Mouse (Mus musculus): ENCODE data around the gene Cacna2d1. TPM values are rescaled to one million over a fixed set of nuclear protein-coding genes. Genes with fewer than 3 reads are reported as not detected.

Cacna2d1 gene
- polyA plus RNA-seq, 1 experiment from 2014 or later, result 21.7 TPM

DNA sequence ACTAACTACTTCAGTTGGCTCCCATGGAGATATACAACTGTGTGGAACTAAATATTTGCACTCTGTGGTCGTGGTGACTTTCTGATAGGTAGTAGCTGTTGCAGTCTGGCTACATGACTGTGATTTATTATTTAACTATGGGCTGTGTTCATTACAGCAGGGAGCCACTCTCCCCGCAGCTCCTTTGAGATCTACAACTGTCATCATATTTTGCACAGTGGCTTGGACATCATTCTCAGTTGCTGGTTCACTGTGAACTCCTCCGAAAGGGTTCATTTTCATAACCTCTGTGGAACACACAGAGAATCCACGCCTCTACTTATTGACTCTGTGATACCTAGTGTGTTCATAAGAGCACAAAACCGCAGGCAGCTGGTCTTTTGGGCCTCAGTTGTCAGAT is 128.3 kb downstream of the Cacna2d1 start:
- DNase-seq (ENCODE audit: low spot score), result no peak
- Histone ChIP-seq H3K4me3 (ENCODE audit: low read depth, low read length) (no peak overlapping the region), H3K27me3 (replicated peaks; ENCODE audit: control insufficient read depth, insufficient read depth, low read length) (no peaks in the 10 kb centered on the region), H3K4me1 (replicated peaks; ENCODE audit: control insufficient read depth, insufficient read depth, low read length) (no peaks in the 10 kb centered on the region; the same call in 1 of the 2 replicates), H3K9me3 (ENCODE audit: control insufficient read depth, low read length) (no peaks in the 10 kb centered on the region), H3K4me2 (ENCODE audit: low read length) (no peak overlapping the region), H3K36me3 (ENCODE audit: control insufficient read depth, insufficient read depth, low read length) (no peaks in the 10 kb centered on the region), H3K9ac (ENCODE audit: low read length) (no peak overlapping the region), H3K27ac (ENCODE audit: low read depth) (no peak overlapping the region)
- 40% methylated on average over 5 of the region's 5 CpGs for WGBS
- no peak for ATAC-seq (replicated peaks; ENCODE audit: low FRiP score, low TSS enrichment, low read depth)

DNA sequence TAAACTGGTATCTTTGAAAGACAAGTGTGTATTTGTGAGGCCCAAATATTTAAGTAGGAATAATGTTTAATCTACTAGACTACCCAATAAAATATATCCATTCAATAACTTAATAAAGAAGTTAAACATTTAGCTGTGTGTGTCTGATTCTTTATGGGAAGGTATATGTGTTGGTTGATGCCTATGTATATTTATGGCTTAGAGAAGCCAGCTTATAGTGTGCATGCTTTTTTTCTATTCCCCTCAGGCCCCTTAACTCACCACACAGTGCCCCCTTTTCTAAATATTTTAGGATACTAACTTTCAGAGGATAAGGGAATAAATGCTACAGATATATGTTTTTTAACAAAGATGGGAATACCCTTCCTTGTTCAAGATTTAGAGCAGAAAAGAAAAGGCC is 128.8 kb downstream of the Cacna2d1 start:
- Histone ChIP-seq H3K4me2 (ENCODE audit: low read length) (no peak overlapping the region), H3K36me3 (ENCODE audit: control insufficient read depth, insufficient read depth, low read length) (no peaks in the 10 kb centered on the region), H3K27me3 (replicated peaks; ENCODE audit: control insufficient read depth, insufficient read depth, low read length) (no peaks in the 10 kb centered on the region), H3K4me3 (ENCODE audit: low read depth, low read length) (no peak overlapping the region), H3K4me1 (replicated peaks; ENCODE audit: control insufficient read depth, insufficient read depth, low read length) (no peaks in the 10 kb centered on the region; the same call in 1 of the 2 replicates), H3K27ac (ENCODE audit: low read depth) (no peak overlapping the region), H3K9me3 (ENCODE audit: control insufficient read depth, low read length) (no peaks in the 10 kb centered on the region), H3K9ac (ENCODE audit: low read length) (no peak overlapping the region)
- DNase-seq (ENCODE audit: low spot score), result no peak
- no peak for ATAC-seq (replicated peaks; ENCODE audit: low FRiP score, low TSS enrichment, low read depth)

DNA sequence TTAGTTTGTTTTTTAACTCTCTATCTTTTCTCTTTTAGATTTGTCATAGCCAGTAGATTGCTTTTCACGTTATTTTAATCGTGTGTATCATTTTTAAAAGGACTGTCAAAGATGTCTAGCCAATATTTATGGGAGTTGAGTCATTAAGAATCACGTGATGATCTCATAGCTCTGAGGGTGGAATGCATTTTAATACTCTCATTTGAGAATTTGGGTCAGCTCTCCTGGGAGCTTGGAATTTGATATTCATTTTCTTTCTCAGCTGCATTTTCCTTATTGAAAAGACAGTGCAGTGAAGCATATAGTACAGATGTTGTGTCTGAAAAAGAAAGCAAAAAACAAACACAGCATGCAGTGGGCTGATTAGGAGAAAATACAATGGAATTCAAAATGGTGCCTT is 129.5 kb downstream of the Cacna2d1 start:
- DNase-seq (ENCODE audit: low spot score) (no peak), ATAC-seq (replicated peaks; ENCODE audit: low FRiP score, low TSS enrichment, low read depth) (no peak)
- no peaks in the 10 kb centered on the region for H3K36me3 ChIP-seq (ENCODE audit: control insufficient read depth, insufficient read depth, low read length)

DNA sequence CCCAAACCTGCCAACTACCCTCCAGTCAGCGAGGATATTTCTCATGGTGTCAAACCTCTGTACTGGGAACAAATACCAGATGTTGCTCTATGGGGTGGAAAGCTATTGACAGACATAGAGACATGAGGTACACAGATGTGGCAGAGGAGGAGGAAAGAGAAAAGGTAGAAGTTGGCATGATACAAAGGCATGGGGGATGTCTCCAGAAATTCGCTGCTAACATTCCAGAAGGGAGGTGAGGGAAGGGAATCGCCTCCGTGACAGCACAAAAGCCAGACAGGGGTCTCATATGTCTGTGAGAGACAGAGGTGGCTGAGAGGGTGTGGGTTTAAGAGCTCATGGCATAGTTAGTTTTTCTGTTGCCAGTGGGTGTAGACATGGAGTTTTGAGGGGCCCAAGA is 131.3 kb downstream of the Cacna2d1 start:
- no peak overlapping the region for H3K4me3 ChIP-seq (ENCODE audit: low read depth, low read length)
- no peaks in the 10 kb centered on the region for H3K27me3 ChIP-seq (replicated peaks; ENCODE audit: control insufficient read depth, insufficient read depth, low read length)
- 85% methylated on average over 4 of the region's 4 CpGs for WGBS
- H3K27ac ChIP-seq (ENCODE audit: low read depth), result no peak overlapping the region
- no peak for ATAC-seq (replicated peaks; ENCODE audit: low FRiP score, low TSS enrichment, low read depth)
- H3K36me3 ChIP-seq (ENCODE audit: control insufficient read depth, insufficient read depth, low read length), result no peaks in the 10 kb centered on the region
- H3K9ac ChIP-seq (ENCODE audit: low read length), result no peak overlapping the region
- DNase-seq (ENCODE audit: low spot score), result no peak
- no peaks in the 10 kb centered on the region for H3K9me3 ChIP-seq (ENCODE audit: control insufficient read depth, low read length)
- no peaks in the 10 kb centered on the region; the same call in 1 of the 2 replicates for H3K4me1 ChIP-seq (replicated peaks; ENCODE audit: control insufficient read depth, insufficient read depth, low read length)
- no peak overlapping the region for H3K4me2 ChIP-seq (ENCODE audit: low read length)

More for the DNA sequence above, 129.5 kb downstream of the Cacna2d1 start:
- Histone ChIP-seq H3K4me1 (replicated peaks; ENCODE audit: control insufficient read depth, insufficient read depth, low read length) (no peaks in the 10 kb centered on the region; the same call in 1 of the 2 replicates), H3K27ac (ENCODE audit: low read depth) (no peak overlapping the region), H3K4me2 (ENCODE audit: low read length) (no peak overlapping the region), H3K4me3 (ENCODE audit: low read depth, low read length) (no peak overlapping the region), H3K9me3 (ENCODE audit: control insufficient read depth, low read length) (no peaks in the 10 kb centered on the region), H3K27me3 (replicated peaks; ENCODE audit: control insufficient read depth, insufficient read depth, low read length) (no peaks in the 10 kb centered on the region), H3K9ac (ENCODE audit: low read length) (no peak overlapping the region)
- WGBS, result 63% methylated on average over 3 of the region's 3 CpGs

DNA sequence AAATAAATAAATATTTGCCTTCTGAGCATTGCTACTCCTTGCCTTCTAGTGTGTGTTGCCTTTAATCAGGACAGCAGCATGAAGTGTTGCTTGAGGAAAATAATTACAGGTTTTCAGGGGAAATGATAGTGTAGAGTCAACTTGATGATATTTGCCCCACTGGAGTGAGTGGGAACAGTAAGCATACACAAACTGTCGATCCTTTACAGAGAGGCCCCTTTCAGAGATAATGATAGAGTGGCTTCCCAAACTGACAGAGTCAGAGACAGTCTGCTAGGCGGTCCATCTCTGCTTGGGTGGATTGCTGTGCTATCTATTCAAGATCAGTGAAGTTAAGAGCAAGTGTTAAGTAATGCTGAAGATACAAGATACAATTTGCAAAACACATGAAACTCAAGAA is 147.8 kb downstream of the Cacna2d1 start:
- DNase-seq (ENCODE audit: low spot score) (no peak), ATAC-seq (replicated peaks; ENCODE audit: low FRiP score, low TSS enrichment, low read depth) (no peak)
- no peaks in the 10 kb centered on the region for H3K27me3 ChIP-seq (replicated peaks; ENCODE audit: control insufficient read depth, insufficient read depth, low read length)
- H3K4me2 ChIP-seq (ENCODE audit: low read length), result no peak overlapping the region
- H3K27ac ChIP-seq (ENCODE audit: low read depth), result no peak overlapping the region
- H3K9ac ChIP-seq (ENCODE audit: low read length), result no peak overlapping the region
- H3K9me3 ChIP-seq (ENCODE audit: control insufficient read depth, low read length), result no peaks in the 10 kb centered on the region
- 69% methylated on average over 2 of the region's 2 CpGs for WGBS
- no peaks in the 10 kb centered on the region for H3K36me3 ChIP-seq (ENCODE audit: control insufficient read depth, insufficient read depth, low read length)
- H3K4me3 ChIP-seq (ENCODE audit: low read depth, low read length), result no peak overlapping the region
- H3K4me1 ChIP-seq (replicated peaks; ENCODE audit: control insufficient read depth, insufficient read depth, low read length), result no peaks in the 10 kb centered on the region

DNA sequence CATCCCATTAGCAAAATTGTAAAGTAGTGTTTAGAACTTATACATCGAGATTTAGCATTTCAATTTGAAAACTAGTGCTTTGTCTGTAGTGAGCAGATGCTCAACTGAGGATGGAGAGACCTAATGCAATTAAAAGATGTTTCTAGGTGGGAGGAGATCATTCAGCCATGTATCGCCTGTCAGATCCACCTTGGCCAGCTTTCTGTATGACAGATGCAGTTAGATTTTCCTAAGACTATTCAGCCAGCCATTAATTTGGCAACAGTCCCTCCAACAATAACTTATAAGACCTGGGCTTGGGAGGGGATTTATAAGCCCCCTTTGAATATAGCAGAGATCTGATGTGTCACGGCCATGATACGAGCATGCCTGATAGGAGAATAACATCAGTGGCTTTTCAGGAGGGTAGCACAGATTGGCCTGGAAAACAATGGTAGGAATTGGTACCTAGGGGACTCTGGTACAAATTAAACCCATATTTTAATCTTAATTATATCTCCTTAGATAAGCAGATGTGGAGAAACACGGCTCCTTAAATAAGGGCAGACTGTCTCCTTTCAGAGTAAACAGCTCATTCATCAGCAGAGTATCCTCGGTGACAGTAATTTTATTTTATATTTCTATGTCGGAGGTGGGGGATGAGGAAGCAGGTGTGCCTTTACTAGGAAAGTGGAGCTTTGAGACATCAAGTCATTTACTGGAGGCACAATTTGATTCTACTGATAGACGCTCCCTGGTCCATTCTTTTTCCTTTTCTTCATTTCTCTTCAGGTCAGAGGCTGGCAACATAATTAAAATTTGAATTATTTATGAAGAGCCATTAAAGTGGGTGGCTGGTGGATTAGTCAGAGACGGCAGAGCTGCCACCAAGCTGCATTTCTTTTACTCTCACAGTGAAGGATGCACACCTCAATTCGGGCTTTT is 152.8 kb downstream of the Cacna2d1 start:
- ATAC-seq (replicated peaks; ENCODE audit: low FRiP score, low TSS enrichment, low read depth), result no peak
- no peaks in the 10 kb centered on the region for H3K27me3 ChIP-seq (replicated peaks; ENCODE audit: control insufficient read depth, insufficient read depth, low read length)
- H3K27ac ChIP-seq (ENCODE audit: low read depth), result no peak overlapping the region
- no peaks in the 10 kb centered on the region for H3K9me3 ChIP-seq (ENCODE audit: control insufficient read depth, low read length)
- WGBS, result 69% methylated on average over 10 of the region's 10 CpGs
- no peaks in the 10 kb centered on the region for H3K4me1 ChIP-seq (replicated peaks; ENCODE audit: control insufficient read depth, insufficient read depth, low read length)
- H3K4me2 ChIP-seq (ENCODE audit: low read length), result no peak overlapping the region
- DNase-seq (ENCODE audit: low spot score), result no peak
- no peak overlapping the region for H3K9ac ChIP-seq (ENCODE audit: low read length)
- H3K36me3 ChIP-seq (ENCODE audit: control insufficient read depth, insufficient read depth, low read length), result no peaks in the 10 kb centered on the region
- H3K4me3 ChIP-seq (ENCODE audit: low read depth, low read length), result no peak overlapping the region

DNA sequence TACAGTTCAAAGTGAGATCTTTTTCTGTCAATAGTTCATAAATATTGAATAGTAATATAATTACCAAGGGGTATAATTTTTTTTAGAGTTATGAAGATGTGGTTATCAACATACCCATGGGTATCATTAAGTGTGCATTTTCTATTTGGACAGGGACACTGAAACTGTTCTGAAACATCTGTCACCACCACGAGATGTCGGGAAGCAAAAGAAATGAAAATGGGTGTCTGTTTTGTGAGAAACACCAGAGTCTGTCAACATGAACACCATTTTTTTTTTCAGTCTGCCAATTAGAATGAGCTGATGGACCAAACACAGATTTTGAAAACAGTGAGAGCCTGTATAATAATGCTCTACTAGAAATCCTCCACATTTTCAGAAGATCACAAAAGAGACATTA is 153.5 kb downstream of the Cacna2d1 start:
- Histone ChIP-seq H3K9me3 (ENCODE audit: control insufficient read depth, low read length) (no peaks in the 10 kb centered on the region), H3K36me3 (ENCODE audit: control insufficient read depth, insufficient read depth, low read length) (no peaks in the 10 kb centered on the region), H3K4me2 (ENCODE audit: low read length) (no peak overlapping the region), H3K4me3 (ENCODE audit: low read depth, low read length) (no peak overlapping the region), H3K27ac (ENCODE audit: low read depth) (no peak overlapping the region), H3K27me3 (replicated peaks; ENCODE audit: control insufficient read depth, insufficient read depth, low read length) (no peaks in the 10 kb centered on the region), H3K9ac (ENCODE audit: low read length) (no peak overlapping the region), H3K4me1 (replicated peaks; ENCODE audit: control insufficient read depth, insufficient read depth, low read length) (no peaks in the 10 kb centered on the region)
- WGBS, result 63% methylated on average over 2 of the region's 2 CpGs
- DNase-seq (ENCODE audit: low spot score) (no peak), ATAC-seq (replicated peaks; ENCODE audit: low FRiP score, low TSS enrichment, low read depth) (no peak)

DNA sequence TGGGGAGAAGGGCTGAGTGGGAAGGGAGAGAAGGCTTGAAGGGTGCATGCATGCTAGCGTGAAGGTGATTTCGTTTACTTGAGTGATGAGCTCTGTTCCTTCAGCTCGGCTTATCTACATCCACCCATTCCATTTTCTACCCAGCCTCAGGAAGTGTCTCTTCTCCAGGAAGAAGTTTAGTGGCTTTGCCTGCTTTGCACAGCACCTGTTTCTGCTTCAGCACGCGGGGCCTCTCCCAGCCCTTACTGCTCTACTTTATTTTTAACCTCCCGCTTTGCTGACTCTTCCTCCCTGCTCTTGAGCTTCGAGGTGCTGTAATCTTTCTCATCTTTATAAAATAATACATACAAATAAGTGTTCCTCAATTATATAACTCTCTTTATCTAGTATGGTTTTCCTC is 158.0 kb downstream of the Cacna2d1 start:
- WGBS, result 73% methylated on average over 7 of the region's 7 CpGs
- Histone ChIP-seq H3K9ac (ENCODE audit: low read length) (no peak overlapping the region), H3K4me2 (ENCODE audit: low read length) (no peak overlapping the region), H3K9me3 (ENCODE audit: control insufficient read depth, low read length) (no peaks in the 10 kb centered on the region), H3K27me3 (replicated peaks; ENCODE audit: control insufficient read depth, insufficient read depth, low read length) (no peaks in the 10 kb centered on the region), H3K27ac (ENCODE audit: low read depth) (no peak overlapping the region), H3K4me1 (replicated peaks; ENCODE audit: control insufficient read depth, insufficient read depth, low read length) (0 out of 2 replicates have a peak, but pooled peaks cover 3% of the 10 kb centered on the region), H3K4me3 (ENCODE audit: low read depth, low read length) (no peak overlapping the region), H3K36me3 (ENCODE audit: control insufficient read depth, insufficient read depth, low read length) (no peaks in the 10 kb centered on the region)
- ATAC-seq (replicated peaks; ENCODE audit: low FRiP score, low TSS enrichment, low read depth), result no peak
- DNase-seq (ENCODE audit: low spot score), result no peak

Data from intestine, embryonic 14.5 days (tissue).